Mouse (Mus musculus) heart, postnatal 0 days (tissue): ENCODE measurements at regions not wholly inside any gene's neighbourhood (a gene's known extent, or its start where the extent isn't known, plus 50 kb on each side); places are given as distances from the start of the nearest gene placed in this dataset.

Experiments
- CTCF ChIP-seq: IDR thresholded peaks from 2 replicates; pipeline ENCODE4 v1.5.1; 2016; ENCODE audit warnings: antibody characterized with exemption, control low read depth, low read depth
- EP300 ChIP-seq: IDR thresholded peaks from 2 replicates; pipeline ENCODE4 v1.6.1; 2016; ENCODE audit warnings: antibody characterized with exemption, low read depth

DNA sequence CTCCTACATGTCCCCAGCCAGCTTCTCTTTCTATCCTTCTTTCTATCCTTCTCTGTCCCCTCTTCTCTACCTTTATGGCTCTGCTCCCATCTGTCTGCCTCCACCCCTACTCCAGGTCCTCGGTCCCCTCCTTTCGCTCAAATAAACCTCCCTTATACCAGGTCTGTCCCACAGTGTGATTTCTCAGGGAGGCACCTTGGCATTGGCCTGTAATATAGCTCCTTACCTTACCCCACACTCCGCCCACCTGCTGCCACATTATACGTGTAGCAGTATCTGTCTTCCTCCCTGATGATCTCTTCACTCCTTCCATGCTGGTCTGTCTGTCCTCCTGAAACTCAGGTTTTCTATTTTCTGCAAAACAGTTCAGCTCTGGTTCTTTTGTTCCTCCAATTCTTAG lies 339.1 kb upstream of the Jmjd1c start:
- TF ChIP-seq CTCF (no peak), EP300 (no peak)
